Mouse (Mus musculus) kidney, adult 8-10 months (tissue): ENCODE data around the gene Dph3.
A peak's percentile ranks its signal among the peaks of the same experiment; 100 is the strongest.
"Not testable (repeated sequence)": the region's sequence is repeated elsewhere in the genome, so short reads cannot be mapped to it uniquely, and the experiment has no call there.

Source experiments
- DNase-seq, 2 experiments: peaks; one replicate each; pipeline ENCODE4 v3.0.0; 2022

Gene Dph3

DNA sequence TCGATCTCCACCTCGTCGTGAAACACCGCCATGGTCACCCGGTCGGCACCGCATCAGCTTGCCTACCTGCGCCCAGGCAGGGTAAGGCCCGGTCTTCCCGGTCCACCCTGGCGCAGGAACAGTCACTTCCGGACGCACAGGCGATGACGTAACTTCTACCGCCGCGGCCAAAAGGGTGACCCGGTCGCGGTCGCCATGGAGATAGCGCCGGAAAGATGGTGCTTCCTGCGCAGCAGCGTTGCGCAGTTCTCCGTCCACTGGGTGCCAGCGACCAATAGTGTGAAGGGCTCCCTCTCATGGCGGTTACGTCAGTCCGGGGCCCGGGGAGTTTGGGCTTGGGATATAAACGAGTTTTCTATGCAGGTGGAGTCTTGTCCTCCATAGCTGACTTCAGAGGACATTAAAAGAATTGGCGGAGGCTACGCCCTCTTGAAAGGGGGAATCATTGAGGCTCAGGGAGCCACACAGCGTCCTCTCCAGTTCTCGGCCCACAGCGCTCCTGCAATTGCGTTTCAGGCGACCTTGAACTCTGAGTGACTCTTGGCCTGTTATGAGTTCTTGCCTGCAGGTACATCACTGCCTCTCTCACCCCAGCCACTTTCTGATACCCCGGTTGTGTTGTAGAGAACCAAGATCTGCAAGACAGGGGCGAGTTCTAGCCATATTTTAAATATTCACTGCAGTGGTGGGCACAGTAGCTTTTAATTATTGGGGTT lies at the start of gene Dph3:
Gene Dph3 (minus strand): TSS at position 244 of the 716 bp plus-strand sequence.
- DNase-seq = peak; percentile 99 to 100

DNA sequence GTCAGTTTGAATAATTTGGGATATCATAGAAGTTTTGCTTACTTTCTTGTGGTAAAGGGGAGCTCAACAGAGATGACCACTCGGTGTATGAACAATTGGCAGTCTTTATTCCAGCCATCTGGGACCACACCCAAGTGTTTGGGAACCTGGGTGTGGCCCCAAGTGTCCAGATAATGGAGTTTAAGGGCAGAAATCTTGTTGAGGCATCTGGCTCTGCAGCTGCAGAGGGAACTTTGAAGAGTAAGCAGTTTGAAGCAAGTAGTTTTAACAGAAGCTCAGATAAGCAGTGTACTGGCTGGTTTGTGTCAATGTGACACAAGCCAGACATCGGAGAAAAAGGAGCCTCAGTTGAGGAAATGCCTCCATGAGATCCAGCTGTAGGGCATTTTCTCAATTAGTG lies 48.8 kb upstream of the Dph3 start:
- DNase-seq = no peak

DNA sequence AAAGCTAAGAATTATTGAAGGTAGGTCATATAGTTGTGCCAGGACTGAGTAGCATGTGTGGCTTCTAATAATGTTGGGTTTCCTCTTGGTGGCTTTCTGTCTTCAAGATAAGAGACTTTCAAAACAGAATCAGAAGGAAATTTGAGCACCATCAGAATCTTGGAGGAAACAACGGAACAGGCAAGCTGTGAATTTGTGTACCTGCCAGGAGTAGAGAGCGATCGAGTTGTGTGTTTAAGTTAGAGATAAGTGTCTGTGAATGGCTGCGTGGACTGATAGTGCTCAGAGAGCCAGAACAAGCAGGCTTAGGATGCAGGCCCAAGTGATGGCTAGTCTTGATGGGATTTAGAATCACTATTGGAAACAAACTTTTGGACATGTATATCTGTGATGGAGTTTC lies 46.3 kb upstream of the Dph3 start:
- no peak for DNase-seq

GRCm38 (mm10) chr14:32128409-32128808 lies 42.9 kb upstream of the Dph3 start:
- DNase-seq = no peak

- DNase-seq = not testable (repeated sequence)
Measured at GRCm38 (mm10) chr14:32125256-32125655, 39.7 kb upstream of the Dph3 start.

GRCm38 (mm10) chr14:32124261-32124660 lies 38.7 kb upstream of the Dph3 start:
- DNase-seq = no peak

DNA sequence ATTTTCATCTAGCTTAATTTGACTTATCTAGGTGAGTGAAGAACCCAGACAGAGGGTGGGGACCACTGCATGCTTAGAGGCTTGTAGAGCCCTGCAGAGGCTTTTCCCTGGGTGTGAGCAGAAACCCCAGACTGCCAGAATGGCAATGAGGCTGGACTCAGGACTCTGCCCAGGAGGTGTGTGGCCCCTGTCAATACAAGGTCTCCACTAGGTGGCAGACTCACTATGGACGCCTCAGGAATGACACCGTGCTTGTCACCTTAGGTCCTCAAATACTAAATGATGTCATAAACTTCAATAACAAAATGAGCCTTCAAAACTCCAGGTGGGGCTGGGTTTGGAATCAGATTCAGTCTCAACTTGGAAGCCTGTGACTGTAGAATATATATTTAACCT lies 36.4 kb upstream of the Dph3 start:
- DNase-seq = peak; percentile 24 to 59

GRCm38 (mm10) chr14:32120940-32121919 lies 35.7 kb upstream of the Dph3 start:
- DNase-seq = no peak

GRCm38 (mm10) chr14:32112124-32112523 lies 26.6 kb upstream of the Dph3 start:
- not testable (repeated sequence) for DNase-seq

- DNase-seq = no peak
Measured at GRCm38 (mm10) chr14:32106911-32107310, 21.4 kb upstream of the Dph3 start.

- peak in 1 of 2 experiments; percentile 70 for DNase-seq
Measured at GRCm38 (mm10) chr14:32105663-32106062, 20.1 kb upstream of the Dph3 start.

DNA sequence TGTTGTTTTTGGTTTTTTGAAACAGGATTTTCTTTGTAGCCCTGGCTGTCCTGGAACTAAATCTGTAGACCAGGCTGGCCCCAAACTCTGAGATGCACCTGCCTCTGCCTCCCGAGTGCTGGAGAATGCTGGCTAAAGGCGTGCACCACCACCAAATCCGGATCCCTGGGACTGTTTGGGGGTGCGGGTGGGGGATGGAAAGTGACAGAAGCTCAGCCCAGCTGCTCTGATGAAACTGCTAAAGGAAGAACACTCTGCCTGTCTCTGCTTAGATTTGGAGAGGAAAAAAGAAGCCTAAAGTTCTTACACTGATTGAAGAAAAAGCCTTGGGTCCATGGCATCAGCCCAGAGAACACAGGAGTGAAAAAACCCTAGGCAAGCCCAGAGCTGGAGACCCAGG lies 18.0 kb upstream of the Dph3 start:
- no peak for DNase-seq

DNA sequence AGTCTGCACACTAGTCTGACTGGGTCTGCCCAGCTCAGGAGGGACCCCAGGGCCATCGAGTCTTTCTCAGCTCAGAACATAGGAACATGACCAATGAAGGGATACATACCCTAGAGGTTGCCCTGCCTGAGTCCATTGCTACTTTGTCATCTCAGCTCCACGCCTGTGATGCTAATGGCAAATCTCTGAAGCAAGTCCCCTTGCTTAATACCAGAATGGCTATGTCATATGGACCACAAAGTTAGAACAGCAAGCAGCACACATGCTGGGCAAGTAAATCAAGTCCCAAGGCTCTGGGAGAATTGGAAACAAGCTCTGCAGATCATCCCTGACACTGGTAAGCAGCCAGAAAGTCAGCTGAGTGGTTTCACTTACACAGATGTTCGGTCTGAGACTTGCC lies 13.4 kb upstream of the Dph3 start:
- DNase-seq = no peak

DNA sequence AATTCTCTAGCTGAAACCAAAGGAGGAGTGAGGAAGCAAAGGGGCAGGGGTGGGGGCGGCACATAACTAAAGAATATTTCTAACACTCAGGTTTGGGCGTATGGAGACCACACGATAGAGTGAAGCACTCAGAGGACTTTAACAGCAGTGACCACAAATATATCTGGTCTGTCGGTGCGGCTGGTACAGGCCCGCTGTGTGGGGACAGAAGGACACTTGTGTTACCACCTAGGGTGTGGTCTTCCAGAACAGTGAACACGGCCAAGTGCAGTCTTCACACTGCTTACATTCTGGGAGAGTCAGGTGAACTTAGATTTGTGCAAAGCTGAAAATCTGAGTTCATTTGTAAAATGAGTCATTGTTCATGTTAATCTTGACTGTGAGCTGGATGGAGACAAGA lies 12.2 kb upstream of the Dph3 start:
- no peak for DNase-seq

GRCm38 (mm10) chr14:32096740-32097139 lies 11.2 kb upstream of the Dph3 start:
- DNase-seq = no peak

DNA sequence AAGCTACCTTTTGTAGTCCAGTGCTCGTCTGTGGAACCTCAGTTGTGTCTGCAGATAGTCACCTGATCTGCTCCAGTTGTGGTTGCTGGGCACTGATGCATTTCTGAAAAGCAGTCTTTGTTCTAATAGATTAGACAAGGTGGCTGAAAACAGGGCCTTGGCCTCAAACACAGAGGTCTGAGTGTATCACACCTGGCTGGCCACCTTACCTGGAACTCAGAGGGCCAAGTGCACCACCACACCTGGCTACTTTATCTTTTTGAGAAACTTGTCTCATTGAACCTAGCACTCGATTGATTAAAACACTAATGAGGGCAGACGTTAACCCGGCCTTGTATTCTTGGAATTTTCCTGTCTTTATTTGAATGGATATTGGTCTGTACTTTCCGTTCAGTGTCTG lies 10.1 kb upstream of the Dph3 start:
- DNase-seq = no peak

GRCm38 (mm10) chr14:32093500-32094117 lies 8.1 kb upstream of the Dph3 start:
- DNase-seq = no peak

GRCm38 (mm10) chr14:32093018-32093417 lies 7.5 kb upstream of the Dph3 start:
- DNase-seq = no peak

- no peak for DNase-seq
Measured at GRCm38 (mm10) chr14:32091704-32092103, 6.2 kb upstream of the Dph3 start.

DNA sequence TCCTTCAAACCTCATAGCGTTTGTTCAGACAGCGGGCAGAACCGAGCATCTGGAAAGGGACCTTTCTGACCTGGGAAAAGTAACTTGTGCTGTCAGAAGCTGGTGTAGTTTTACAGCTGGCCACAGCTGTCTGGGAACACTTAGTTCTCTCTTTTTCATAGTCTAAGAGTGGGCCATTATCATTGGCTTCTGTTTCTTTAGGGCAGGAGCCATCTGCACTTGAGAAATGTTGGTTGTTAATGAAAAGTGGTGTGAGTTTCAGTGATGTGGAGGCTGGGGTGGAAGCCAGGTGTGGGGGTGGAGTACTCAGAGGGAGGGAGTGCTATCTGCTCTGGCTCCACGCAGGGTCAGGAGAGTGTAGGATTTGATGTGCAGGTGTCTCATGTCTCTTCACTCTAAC lies 5.6 kb upstream of the Dph3 start:
- no peak for DNase-seq

DNA sequence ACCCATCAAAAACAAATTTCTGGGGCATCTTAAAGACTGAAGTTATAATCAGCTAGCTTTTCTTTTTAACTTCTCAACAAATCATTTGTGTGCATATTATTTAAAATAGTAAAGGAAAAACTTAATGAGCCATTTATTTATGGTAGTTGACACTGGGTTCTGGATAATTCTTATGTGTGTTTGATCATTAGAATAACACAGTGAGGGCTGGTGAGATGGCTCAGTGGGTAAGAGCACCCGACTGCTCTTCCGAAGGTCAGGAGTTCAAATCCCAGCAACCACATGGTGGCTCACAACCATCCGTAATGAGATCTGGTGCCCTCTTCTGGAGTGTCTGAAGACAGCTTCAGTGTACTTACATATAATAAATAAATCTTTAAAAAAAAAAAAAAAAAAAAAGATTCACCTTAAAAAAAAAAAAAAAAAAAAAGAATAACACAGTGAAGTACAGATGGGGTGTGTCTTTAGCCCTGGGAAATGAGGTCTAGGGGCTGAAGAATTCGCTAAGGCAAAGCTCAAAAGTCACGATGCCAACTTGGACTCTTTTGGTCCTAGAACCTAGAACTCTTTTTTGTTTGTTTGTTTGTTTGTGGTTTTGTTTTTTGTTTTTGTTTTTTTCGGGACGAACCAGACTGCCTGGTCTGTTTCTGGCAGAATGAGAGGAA lies 2.2 kb upstream of the Dph3 start:
- DNase-seq = not testable (repeated sequence)

- DNase-seq = no peak
Measured at GRCm38 (mm10) chr14:32086226-32086625, 697 bp upstream of the Dph3 start.
